Mouse (Mus musculus) ES-Bruce4 (cell line): Measurements from ENCODE around the gene Zbp1.
A peak's percentile ranks its signal among the peaks of the same experiment; 100 is the strongest.

ENCODE experiments used
- CTCF ChIP-seq: IDR thresholded peaks from one replicate; pipeline ENCODE4 v1.8.1; 2011; ENCODE audit warnings: low read depth, low read length
- EP300 ChIP-seq: IDR thresholded peaks from 2 replicates; pipeline ENCODE4 v1.6.1; 2011; ENCODE audit warnings: low read depth, low read length; ENCODE audit not compliant: insufficient read depth
- POLR2A ChIP-seq: IDR thresholded peaks from one replicate; pipeline ENCODE4 v1.8.1; 2011; ENCODE audit warnings: low read length; ENCODE audit not compliant: insufficient read depth

DNA sequence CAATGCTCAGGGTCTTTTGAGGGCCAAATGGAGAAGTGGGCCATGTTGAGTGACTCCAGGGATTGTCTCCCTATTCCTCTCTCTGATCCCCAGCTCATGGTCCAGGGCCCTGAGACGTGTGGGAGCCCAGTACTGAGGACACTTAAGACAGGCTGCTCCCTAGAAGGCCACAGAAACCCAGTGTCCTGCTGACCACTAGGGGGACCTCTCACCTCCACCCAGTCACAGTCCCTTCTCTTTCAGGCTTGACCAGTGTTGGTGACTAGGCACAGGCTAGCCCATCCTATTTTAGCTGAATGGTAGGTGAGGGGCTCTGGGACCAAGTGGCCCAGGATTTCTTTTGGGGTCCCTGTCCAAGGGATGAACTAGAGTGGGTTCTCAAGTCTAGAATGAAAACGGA, 48.0 kb downstream of the Zbp1 start:
- TF ChIP-seq POLR2A (no peak), CTCF (peak; percentile 75), EP300 (no peak)
